Mouse (Mus musculus): Measurements from ENCODE around the gene Fgfr2.
A peak's percentile ranks its signal among the peaks of the same experiment; 100 is the strongest.

Gene Fgfr2

DNA sequence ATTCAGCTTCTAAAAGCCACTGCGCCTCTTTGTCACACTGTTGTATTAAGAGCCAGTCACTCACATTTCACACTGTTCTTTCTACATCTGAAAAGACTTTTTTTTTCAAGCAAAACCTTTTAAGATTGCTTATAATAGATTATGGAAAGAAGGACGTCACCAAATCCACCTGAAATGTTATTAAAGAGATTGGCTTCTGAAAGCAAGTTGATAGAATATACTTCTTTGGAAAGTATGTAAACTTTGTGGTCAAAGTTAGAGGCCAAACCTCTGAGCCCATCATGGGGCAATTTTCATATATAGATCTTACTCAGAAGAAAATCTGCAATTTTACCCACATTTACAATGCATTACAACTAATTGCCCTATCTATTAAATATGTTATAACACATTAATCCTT, 306.6 kb downstream of the Fgfr2 start:
- DNase-seq (ENCODE audit: low spot score): no peak

DNA sequence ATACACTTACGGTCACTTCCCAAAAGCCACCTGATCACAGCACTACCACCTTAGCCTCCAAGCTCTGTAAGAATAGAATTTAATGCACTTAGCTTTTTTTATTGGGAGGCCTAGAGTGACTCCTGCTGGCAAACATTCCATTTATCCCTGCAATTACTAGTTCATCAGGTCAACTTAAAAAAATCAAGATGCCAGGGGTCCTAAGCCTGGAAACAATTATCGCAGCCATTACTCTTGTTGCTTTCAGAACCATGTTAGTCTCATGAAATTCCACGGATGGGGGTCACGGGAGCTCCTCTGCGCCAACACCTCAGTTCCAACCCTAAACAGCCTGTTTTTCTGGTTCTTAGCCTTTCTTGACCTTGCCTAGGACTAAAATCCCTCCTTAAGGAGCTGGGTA, 308.1 kb downstream of the Fgfr2 start:
- no peak for DNase-seq (ENCODE audit: low spot score)

DNA sequence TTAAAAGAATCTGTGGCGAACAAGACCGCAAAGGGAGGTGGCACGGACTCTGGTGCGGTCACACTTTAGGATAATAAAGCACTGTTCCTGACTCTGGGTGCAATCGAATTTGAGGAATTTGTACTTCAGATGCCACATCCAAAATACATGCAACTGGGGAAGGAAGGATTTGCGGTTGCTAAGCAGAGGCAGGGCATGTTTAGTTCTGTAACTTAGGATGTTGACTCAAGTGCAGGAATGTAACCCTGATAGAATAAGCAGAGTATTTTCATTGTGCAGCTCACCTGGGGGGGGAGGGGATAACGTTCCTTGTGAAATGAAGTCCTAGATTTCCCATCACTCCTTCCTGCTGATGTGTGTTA, 309.1 kb downstream of the Fgfr2 start:
- peak; percentile 72 for DNase-seq (ENCODE audit: low spot score)

DNA sequence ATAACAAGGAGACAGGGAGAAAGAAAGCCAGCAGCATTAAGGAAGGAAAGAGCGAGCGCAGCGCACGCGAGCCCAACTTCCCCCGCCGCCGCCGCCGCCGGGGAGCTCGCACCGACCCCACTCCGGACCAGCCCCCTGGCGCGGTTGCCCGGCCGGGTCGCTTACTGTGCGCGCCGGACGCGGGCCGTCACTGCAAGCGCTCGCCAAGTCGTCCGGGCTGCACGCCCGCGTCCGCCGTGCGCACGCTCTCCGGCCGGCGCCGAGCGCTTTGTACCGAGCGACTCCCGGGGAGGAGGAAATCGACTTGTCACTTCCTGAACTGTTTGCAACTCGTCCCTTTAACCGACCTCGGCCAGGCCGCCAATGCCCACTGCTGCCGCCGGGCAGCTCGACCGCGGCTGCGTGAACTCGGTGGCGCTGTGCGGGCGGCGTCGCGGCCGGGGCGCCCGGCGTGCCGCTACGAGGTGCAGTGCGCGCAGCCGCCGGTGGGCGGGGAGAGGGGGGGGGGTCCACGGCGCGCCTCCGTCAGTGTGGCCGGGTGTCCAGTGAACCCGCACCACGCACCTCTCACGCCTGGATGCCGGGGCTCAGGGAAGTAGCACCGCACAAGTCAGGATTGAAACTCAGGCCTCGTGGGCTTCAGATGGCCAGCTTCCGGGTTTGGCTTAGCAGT, 309.6 kb downstream of the Fgfr2 start, which contains the start of gene Fam53b:
Gene Fam53b (minus strand): TSS at position 471 of the 673 bp plus-strand sequence.
- peak; percentile 79 for DNase-seq (ENCODE audit: low spot score)

DNA sequence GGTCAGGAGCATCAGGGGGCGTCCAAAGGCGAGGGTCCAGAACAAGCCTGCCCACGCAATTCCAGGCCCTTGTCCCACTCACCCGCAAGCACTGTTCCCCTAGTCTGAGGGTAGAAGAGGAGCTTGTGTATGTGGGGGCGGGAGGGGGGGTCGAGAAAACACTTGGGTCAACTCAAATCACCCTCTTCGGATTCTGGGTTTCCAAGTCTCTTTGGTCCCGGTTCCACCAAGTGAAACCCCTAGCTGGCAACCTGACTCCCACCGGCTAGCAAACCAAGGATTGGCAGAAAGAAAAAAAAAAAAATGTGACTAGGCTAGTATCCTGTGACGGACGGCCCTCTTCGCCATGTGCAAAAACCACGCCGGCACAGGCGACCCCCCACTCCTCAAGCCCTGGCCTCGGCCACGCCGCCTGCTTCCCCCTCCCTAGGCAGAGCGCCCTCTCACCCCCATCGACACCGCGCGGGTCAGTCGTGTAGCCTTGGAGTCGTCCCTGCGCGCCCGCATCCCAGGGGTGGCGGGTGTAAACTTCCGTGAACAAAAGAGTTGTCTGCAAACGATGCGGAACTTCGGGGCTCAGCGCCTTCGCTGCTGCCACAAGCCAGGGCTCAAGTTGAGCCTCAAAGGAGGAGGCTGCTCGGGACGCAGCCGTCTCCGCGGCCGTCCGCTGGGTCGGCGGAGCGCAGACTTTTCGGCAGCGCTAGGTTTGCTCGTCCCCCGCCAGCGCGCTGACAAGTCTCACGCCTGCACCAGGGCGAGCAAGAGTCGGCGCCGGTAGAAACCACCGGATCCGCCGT, 310.3 kb downstream of the Fgfr2 start:
- peak; percentile 59 for DNase-seq (ENCODE audit: low spot score)

DNA sequence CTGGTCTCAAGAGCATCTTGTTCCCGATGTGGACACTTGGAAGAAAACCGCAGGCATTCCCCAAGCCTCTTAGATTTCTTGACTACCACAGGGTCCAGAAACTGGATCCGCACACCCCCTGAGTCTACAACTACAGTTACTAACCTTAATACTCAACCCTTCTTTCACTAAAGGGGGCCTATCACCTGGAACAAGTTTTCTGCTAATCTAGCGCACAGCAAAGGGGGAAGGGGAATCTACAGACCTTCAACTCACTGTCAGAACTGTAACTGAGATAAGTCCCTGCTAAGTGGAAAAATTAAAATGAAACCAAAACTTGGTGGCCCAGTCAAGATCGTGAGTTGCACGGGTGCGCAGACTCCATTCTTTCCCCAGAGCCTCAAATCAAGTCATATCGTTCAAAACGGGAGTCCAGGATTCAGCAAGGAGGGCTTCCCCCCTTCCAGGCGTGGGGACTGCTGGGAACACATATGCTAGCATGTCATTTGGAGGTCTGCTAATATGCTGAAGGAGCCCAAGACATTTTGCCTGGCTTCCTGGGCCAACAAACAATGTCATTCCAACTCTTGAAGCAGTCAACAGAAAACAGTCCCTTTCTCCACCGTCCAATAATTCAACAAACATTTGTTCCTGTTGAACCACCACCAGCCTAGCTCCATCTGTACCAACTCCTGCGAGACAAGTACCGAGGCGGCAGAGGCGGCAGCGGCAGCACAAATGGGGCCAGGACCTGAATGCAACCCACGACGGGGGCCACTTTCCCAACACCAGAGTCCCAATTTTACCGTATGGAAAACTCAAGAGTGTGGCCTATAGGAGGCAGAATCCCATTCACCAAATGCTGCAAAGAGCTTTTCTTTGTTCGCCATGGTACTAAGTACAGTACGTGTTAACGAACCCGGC, 311.2 kb downstream of the Fgfr2 start:
- DNase-seq (ENCODE audit: low spot score): peak; percentile 61

DNA sequence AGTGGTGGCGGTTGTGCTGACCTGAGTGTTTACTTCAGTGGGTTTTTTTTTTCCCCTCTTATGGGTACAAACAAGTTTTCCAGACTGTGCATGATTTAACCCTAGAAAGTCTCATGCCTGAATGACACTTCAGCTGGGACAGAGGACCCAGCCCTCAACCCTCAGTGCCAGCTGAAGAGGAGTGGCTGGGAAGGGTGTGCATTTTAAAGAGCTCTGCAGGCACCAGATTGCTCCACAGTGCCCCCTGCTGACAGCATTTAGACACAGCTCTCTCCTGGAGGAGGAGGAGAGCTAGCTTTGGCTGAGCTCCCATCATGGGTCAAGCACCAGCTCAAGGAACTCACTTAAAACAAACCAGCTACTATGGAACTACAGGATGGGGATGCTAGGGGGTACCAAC, 312.3 kb downstream of the Fgfr2 start:
- DNase-seq (ENCODE audit: low spot score): peak; percentile 95

DNA sequence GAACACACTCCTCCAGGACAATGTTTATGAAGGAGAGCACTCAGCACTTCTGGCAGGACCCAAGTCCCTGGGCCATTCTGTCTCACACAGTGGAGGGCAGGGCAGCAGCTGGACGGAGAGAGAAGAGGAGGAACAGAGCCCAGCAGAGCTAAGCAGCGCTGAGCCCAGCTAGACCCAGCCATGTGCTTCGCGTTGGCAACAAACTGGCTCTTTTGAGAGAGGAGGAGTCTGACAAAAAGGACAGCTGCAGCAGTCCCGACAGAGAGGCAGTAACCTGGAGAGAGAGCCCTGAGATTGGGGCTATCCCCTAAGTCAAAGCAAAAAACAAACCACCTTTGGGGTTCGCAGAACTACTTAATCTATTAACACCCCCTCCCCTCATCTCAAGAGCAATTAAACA, 312.8 kb downstream of the Fgfr2 start:
- DNase-seq (ENCODE audit: low spot score): peak; percentile 57

DNA sequence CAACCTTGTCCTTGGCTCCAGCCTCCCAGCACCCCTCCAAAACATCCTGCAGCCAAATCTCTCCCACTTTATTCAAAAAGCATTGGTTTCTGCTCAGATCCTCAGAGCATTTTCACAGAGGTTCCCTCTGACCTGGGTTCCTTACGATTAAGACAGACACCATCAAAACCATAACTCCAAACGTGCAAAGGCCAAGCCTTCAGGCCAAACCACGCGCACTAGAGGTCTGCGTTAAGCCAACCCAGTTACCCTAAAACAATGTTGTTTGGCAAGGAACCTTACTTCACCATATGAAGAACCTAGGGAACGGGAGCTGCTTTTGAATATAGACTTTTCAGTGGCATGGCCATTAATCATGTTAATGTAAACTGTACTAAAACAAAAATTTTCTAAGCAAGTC, 313.4 kb downstream of the Fgfr2 start:
- no peak for DNase-seq (ENCODE audit: low spot score)

DNA sequence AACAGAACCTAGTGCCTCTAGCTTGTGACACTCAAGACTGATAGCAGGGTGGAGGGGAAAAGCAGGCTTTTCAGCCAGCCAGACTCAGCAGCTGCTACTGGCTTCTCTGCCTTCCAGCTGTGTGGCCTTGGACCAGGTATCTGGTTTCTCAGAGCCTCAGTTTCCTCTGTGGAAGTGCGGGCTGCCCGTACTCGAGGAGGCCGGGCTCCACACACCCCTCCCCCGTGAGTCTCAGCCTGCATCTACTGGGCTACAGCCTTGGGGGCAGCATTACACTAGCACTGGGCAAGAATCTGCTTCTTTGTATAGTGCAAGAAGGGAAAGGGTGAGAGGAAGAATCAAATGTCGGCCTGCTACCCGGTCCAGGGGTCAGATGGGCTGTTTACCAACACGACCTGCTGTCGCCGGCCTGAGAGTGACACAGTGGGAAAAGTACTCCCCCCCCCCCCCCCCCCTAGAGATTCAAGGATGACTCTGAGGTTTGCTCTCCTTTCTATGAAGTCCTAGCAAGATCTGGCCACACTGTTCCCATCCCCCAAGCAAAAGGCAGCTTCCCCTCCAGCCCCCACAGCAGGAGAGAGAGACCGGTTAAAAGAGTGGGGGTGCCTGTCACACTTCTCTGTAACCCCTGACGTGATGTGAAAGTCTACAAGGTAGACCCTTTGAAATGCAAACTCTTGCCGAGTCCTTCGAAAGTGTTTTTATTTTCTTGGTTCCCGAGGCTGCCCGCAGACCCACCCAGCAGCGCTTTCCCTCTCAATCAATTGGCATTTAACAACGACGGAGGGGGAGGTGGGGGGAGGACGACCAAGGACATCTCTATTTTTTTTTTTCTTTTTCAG, 314.1 kb downstream of the Fgfr2 start:
- no peak for DNase-seq (ENCODE audit: low spot score)

DNA sequence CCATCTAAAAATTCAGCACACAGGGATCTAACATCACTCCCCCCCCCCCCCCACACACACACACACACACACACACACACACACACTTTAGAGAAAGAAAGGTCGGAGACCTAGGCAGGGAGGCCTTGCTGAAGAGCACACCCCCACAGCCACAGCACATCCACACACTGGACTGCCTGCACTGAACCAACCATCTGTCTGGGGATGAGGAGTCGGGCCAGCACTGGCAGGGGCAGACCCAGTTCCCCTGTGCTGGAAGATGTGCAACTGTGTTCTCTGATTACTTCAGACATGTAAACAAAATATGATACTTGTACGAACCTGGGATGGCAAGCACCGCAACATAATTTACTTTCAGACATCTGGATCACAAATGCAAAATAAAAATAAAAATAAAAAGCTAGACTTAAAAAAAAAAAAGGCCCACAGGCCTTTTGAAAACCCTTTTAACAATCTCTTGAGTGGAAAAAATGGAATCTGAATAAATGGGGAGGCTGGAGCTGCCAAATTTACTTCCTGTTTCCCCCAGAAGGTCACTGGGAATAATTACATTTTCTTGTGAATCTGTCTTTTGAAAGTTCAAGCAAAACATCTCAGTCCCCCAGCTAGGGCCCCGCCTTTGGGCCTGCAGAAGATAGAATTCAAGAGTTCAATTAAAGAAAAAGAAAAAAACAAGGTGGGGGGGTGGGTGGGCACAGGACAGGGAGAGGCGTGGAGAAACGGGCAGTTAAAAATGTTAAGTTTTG, 314.9 kb downstream of the Fgfr2 start:
- no peak for DNase-seq (ENCODE audit: low spot score)

DNA sequence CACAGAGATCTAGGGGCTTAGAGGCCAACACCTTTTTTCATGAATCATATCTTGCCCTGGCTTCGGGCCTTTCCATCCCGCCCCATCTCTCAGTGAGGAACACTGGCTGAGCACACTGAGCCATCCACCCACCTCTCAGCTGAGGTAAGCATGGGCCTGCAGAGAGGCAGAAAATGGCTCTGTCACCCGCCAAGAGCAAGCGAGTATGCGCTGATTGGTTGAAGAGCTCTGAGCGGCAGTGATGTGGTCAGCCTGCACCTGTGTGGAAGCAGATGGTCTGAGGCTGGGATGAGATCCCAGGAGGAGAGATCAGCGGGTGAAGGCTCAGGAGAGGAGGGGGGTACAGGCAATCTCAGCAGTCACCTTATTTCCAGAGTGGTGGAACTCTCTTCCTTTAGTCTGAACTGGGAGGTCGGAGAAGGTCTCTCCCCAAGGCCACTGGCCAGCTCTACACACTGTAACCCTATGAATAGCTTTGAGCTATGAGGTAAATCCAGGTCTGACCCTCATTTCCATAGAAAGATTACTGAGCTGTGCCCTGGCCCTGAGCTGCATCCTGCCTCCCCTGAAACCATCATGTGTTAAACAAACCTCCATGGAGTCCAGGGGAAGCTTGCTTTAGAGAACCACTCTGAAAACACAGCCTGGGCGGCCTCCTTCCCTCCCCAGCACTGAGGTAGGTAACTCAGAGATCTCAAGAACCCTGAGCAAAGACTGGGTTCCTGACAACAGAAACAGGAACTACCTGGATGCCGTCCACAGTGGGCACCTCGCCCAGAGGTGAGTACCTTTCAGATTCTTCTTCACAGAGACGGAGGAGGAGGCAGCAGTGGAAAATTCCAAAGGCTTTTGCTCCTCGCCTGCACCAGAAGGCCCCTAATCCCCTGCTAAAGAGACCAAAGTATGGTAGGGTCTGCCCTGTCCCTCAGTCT, 316.0 kb downstream of the Fgfr2 start:
- peak; percentile 91 for DNase-seq (ENCODE audit: low spot score)

DNA sequence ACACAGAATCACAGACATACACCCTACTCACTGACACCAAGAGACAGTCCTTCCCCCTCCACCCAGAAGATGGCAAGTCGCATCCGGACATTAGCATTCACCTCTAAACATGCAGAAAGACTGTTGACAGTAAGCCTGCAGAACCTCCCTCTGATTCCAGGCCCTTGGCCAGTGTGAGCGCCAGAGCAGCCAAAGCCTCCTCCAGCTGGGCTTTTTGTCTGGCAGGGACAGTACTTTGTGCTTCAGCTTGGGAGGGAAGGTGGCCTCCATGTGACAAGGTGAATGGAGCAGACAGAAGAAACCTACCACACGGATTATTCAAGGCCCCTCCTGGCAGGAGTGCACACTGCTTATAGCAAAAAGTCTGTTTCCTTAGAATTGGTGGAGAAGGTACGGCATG, 316.9 kb downstream of the Fgfr2 start:
- DNase-seq (ENCODE audit: low spot score): no peak

DNA sequence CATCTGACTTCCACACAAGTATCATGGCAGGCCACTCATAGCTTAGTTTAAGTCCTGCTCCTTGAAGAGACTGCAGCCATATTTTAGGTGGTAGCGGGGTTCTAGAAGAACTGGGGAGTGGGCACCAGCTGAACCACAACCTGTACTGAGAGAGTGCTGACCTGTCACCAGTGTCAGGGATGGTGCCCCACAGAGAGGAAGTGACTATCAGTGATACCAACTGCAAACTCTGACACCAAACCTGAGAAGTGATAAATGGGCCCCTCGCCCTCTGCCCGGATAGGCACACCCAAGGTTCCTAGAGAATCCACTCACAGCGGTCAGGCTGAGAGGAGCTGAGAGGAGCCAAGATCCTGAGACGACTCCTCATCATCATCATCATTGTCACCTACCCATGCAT, 318.2 kb downstream of the Fgfr2 start:
- no peak for DNase-seq (ENCODE audit: low spot score)

DNA sequence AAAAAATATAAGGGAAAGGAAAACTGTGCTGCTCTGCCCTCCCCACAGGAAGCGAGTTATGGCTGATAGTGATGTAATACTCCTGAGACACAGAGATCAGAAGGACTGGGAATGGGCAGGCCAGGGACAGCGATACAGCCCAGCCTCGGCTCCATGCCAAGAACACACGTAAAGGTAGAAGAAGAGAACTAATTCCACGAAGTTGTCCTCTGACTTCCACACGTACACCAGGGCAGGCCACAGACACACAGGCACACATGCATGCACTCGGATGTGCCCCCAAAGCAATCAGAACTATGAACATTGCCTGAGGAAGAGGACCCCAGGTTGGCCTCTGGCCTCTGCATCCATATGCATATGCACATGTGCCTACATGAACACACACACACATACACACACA, 318.7 kb downstream of the Fgfr2 start:
- no peak for DNase-seq (ENCODE audit: low spot score)

DNA sequence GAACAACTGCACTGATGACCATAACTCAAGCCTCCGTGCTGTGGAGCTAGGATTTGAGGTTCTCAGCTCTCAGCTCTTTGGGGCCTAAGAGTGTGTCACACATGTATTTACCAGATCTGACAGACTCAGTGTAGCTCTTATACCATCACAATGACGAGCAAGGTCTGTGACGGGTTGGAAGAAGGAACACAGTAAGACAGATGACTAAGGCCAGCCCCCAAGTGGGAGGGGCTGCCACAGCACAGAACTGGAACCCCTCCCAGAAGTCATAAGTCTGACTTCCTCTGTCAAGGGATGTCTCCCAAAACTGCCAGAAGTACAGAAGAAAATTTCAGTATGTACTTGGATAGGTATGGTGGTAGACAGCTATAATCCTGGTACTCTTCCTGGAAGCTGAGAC, 319.2 kb downstream of the Fgfr2 start:
- peak; percentile 65 for DNase-seq (ENCODE audit: low spot score)

DNA sequence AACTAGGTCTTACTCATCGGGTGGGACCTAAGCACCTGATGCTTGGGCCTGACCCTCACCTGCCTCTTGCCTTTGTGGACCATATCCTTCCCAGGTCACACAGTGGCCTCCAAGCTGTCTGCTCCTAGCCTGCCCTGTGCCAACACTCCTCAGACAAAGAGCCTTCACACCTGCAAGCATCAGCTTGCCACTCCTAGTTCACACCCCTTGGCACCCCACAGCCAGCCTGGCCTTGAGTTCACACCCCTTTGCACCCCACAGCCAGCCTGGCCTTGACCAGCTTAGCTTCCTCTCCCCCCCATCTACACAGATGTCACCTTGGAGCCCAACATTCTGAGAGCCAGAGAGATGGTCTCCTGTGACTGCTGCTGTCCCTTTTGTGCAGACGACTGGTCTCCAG, 319.8 kb downstream of the Fgfr2 start:
- no peak for DNase-seq (ENCODE audit: low spot score)

DNA sequence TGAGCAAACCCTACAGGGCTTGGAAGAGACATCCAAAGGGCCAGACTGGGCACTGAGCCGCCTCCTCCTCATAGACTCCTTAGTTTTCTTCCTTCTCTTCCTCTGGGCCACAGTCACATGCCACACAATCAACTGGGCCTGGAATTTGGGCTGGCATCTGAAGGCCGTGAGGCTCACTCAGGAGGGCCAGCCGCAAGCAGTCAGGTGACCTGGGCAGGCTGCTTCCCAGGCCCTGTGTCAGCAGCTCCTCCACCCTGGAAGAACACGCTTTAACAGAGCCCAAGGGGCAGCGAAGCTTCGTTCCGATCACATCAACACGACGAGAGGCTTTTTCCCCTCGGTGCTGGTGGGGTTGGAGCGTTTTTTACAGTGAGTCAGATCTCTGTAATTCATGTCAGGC, 320.5 kb downstream of the Fgfr2 start:
- DNase-seq (ENCODE audit: low spot score): no peak

DNA sequence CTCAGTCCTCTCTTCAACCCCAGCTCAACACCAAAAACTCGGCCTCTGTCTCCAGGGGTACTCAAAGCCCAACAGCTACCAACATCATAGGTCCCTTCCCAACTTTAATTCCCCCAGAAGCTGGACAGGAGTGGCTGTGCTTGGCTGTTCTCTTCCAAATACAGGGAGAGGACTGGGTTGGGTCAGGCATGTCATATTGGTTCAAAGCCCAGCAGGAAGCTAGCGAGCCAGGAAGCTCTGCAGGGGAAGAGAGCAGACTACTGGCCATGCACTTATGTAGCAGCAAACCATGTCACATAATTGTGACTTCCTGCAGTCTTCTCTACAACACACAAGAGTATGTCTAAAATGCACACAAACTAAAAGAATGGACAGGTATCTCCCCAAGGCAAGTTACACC, 321.1 kb downstream of the Fgfr2 start:
- no peak for DNase-seq (ENCODE audit: low spot score)

DNA sequence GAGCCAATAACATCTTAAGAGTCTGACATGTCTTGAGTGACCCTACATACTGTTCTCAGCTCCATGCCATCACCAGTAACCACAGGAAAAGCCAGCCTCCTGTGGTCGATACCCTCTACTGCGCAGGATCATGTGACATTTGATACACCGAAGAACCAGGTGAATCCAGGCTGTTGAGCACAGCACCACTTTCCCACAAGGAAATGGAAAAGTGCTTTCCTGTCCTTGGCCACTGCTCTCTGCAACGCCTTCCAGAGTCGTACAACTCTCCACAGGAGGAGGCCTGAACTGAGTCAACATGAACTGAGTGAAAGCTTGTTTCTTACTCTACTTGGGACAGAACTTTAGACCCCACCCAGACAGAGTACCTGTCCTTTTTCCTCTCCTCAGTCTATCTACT, 321.6 kb downstream of the Fgfr2 start:
- DNase-seq (ENCODE audit: low spot score): no peak

All from lung, postnatal 25 days (tissue).